Mouse (Mus musculus): ENCODE data around the gene Rad50. TPM values are rescaled to one million over a fixed set of nuclear protein-coding genes. Genes with fewer than 3 reads are reported as not detected.

Rad50 gene
- total RNA-seq, 2 experiments from 2014 or later, result 8.3 to 12.0 TPM

DNA sequence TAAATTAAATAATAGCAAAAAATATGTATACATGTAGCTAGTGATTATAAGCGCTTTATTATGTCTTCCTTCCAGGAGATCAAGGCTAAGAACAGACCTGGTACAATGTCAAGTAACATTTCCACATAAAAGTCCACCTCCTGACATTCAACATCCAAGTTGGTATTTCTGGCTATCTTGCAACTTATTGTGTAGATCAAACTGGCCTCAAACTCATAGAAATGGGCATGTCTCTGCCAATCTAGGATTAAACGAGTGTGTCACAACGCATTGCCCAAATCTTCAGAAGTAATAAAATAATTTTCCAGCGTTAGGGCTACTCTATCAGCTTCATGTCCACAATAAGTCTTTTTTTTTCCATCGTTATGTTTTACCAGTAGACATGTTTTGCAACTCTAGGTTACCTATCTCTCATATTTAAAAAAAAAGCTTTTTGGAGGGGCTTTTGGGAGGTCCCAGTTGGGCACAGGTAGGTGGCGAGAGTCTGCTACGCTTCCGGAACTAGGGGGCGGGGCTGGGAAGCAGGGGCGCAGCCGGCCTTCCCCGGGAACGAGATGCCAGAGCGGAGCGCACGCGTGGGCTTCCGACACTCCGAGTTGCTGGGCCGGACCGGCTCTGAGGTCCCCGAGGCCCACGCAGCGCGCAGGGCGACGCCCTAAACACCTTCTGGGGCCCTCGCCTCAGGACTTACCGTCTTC lies 734 bp downstream of the Rad50 start:
- DNase-seq (ENCODE audit: low spot score in 2 of 2), result peak; percentile 46 to 51

DNA sequence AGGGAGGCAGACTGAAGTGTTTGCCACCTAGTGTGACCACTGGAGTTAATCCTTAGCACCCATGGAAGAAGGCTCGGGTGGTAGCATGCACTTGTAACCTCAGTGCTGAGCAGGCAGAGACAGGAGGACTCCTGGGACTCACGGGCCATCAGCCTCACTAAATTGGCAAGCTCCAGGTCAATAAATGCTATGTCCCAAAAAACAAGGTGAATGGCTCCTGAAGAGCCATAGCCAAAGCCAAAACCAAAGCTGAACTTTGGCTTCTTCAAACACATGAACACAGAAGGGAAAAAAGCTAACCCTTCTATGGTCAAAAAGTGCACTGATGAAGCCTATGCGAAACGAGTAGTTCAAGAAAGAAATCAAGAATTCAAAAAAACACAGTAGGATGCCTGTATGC lies 7.8 kb downstream of the Rad50 start:
- DNase-seq (ENCODE audit: low spot score in 2 of 2), result no peak

DNA sequence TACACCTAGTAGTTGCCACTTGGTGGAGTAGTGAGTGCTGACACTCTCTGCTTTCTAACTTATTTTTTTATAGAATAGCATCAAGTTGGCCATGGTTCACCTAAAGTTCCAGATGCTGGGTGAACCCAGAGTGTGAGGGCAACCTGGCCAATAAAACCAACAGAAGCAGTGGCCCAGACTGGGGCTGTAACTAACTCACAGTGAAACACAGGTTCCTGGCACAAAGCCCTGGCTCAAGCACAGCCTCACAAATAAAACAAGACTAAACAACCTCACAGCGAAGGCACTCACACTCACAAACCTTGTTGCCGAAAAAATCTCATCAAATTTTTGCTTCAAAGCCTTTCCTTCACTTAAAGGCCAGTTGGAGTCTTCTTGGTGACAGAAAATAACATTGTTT lies 8.6 kb downstream of the Rad50 start:
- DNase-seq (ENCODE audit: low spot score in 2 of 2), result no peak

DNA sequence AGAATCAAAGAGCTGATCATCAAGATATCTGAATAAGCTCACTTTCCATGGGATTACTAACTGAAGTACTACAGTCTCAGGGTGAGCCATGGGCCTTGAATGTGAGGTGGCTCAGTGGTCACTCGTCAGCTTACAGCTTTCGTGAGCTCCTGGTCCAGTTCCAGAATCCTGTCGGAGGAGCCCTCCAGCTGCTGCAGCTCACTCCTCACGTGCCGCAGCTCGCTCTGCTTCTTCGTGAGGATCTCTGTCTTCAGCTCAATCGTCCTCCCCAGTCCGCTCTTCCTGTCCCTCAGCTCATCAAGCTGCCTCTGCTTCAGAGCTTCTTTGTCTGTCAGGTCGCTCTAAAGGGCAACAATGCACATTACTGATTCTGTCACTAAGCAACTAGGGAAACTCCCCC lies 15.1 kb downstream of the Rad50 start:
- no peak for DNase-seq (ENCODE audit: low spot score in 2 of 2)

DNA sequence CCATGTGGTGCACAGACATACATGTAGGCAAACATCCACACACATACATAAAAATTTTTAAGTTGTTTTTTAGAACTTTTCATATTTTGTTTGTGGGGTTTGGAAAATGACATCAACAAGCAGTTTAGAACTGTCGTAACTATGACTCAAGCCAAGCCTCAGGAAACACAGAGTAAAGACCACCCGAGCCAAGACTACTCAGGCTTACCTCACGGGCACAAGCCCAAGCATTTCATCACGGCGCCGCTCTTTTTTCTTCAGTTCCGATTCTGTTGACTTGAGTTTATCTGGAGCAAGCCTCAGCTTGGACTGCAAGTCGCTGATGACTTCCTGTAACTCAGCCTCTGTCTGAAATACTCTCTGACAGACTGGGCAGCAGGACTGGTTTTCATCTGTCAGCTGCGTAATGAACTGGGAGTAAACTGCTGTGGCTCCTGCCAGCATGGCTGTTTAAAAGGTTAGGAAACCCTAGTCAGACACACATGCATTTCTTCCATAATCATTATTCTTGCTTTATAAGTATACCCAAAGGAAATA lies 24.1 kb downstream of the Rad50 start:
- DNase-seq (ENCODE audit: low spot score in 2 of 2), result no peak

DNA sequence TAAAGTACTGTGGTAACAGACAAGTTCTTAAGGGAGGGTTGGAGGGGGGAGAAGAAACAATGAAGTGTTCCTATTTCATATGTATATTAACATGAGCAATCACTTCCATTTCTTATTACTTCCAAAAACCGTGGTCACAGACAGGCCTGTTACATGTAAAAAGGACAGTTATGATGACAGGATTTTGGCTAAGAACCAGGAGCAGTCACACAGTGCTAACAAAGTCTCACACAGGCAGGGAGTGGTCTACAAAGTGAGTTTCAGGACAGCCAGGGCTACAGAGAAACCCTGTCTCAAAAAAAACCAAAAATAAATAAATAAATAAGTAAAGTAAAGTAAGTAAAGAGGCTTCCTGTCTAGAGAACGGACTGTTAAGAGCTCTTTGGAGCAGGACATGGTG lies 24.9 kb downstream of the Rad50 start:
- no peak for DNase-seq (ENCODE audit: low spot score in 2 of 2)

DNA sequence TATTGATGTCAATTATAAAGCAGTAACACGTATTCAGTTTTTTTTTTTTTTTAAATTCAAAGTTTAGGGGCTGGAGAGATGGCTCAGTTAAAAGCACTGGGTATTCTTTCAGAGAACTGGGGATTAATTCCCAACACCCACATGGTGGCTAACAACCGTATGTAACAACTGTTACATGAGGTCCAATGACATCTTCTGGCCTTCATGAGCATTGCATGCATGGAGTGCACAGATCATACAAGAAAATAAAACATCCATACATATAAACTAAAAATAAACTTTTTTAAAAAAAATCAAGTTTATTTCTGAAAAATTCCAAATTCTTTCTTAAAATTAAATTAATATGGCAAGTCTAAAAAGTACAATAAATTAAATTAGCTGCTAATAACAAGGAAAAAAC lies 25.4 kb downstream of the Rad50 start:
- DNase-seq (ENCODE audit: low spot score in 2 of 2), result no peak

DNA sequence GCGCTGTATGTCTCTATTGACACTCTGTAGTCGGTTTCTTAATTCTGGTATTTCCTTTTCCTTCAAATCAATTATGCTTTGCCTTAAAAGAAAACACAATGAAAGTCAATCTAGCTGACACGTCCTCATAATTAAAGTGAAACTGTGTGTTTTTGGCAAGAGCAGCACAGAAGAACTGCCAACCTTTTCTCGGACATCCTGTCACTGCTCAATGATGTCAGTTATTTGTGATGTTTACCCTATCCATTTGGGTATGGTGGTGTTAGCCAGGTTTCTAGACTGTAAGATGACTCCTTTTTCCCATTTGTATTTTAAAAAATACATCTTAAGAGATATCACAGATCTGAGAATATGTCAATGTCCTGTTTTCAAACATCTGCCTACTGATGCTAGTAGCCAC lies 27.0 kb downstream of the Rad50 start:
- DNase-seq (ENCODE audit: low spot score in 2 of 2), result no peak

DNA sequence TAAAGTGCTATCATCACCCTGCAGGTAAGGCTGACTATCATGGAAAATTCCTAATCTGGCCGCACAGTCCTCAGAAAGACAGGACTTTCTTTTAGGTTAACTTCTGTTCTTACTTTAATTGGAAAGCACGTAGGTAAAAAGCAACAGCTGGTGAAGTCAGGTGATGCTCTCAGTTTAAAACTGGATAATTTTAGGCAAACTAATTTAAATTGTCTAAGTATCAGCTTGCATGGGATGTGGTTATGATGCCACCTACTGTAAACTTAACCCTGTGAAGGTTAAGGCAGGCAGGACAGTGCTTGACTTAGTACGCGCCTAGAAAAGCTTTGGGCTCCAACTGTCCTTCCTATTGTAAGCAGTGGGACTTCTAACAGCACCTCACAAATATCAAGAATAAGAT lies 35.7 kb downstream of the Rad50 start:
- DNase-seq (ENCODE audit: low spot score in 2 of 2), result no peak

DNA sequence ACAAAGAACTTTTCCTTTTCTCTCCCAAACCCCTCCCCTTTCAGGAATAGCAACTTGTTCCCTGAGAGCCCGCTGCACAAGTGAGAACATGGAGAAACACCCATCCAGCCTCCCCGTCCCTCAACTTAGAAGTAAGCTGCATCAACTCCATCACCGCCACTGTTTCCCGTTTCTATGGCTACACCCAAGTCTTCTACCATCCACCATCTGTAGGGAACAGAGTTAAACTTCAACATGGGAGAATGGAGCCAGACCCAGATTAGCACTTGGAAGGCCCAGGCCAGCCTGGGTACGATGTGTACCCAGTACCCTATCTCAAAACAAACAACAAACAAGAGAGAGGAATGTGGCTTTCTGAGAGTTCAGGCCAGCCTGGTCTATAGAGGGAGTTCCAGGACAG lies 43.0 kb downstream of the Rad50 start:
- no peak for DNase-seq (ENCODE audit: low spot score in 2 of 2)

DNA sequence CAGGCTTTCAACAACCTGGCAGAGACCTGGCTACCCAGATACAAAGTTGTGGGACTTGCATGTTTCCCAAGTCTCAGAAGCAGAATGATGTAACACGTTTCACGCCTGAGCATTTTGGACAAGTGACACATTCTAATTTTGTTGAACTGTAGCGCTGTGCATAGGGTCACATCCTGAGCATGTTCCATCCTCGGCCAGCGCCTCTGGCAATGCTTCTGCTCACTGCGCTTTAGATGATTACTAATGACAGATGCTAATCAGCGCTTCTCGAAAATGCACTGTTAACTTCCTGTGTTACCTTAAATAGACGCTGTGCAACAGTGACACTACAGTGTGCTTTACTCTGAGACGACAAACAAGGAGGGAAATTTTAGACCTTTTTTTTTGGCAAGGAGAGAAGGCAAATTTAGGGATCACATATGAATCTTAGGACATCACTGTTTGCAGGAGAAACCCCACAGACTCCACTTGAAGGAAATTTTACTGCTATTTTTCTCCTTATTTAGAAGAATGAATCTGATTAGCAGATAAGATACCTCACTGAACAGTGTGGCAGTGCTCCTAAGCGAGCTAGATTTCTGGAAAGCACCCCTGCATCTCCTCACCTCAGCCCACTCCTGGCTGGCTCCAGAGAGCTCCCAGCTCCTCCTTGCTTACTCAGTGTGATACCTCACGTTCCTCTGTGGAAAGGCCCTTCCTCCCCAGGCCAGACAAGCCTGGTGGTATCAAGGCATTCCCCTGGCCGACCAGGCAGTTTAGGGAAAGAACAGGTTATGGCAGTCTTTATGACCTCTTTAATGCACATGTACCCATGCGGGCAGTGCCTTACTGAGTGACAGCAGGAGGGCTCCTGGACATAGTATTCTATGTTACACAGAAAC lies 44.1 kb downstream of the Rad50 start:
- DNase-seq (ENCODE audit: low spot score in 2 of 2), result no peak

DNA sequence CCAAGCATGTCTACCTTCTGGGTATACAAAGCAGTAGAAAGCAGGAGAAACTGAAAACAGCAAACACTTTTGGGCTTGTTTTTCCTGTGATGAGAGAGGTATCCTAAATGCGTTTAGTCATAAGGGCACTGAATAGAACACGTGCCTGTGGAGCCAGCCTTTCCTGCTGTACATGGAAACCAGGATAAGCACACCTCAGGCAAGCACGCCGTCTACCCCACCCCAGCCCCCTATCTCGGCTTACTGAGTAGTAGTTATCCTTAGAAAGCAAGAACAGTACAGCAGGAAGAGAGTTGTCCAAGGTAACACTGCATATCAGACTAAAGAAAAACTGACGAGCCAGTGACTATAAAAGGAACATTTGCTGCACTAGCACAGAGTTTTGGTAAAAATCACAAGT lies 49.3 kb downstream of the Rad50 start:
- no peak for DNase-seq (ENCODE audit: low spot score in 2 of 2)

DNA sequence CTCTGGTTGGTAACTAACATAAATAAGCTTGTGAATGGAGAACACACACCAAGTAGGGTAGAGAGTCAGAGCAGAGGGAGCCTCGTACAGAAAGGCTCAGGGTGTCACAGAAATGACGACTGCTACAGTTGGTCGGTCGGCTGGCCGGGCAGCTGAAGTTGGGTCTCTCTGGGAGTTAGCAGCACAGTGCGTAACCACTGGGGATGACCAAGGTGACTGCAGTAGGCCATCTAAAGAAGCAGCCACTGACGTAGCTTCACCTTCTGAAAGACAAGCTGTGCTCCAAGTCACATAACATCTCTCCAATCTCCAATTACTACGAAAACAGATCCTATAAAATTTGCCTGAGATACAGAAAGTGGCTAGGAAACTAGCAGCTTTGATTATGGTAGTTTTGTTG lies 49.7 kb downstream of the Rad50 start:
- no peak for DNase-seq (ENCODE audit: low spot score in 2 of 2)

DNA sequence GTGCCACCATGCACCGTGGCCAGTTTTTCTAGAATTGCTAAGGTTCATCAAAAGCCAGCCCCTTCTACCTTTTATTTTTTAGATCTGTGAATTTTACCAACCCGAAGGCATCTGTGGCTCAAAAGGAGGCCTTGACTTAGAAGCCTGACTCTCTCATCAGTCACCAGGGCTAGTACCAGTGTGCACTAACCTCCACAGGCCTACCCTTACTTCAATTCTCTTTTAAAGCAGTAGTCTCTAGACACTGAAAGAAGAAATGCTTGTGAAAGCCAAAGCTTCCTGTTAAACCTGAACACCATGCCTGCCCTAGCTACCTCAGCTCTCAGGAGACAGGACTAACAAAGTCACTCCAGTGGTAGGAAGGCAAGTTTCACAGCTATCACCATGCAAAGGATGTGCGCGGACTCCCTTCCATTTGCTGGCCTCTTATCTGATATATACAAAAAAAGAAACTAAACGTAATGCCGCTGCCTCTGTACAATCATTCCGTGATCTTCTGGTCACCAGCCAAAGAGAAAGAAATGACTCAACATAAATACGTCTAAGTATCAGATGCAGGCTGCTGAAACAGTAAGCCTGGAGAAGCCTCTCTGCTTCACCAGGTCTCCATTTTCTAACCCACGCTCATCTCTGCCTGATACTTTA lies 50.4 kb downstream of the Rad50 start:
- no peak for DNase-seq (ENCODE audit: low spot score in 2 of 2)

DNA sequence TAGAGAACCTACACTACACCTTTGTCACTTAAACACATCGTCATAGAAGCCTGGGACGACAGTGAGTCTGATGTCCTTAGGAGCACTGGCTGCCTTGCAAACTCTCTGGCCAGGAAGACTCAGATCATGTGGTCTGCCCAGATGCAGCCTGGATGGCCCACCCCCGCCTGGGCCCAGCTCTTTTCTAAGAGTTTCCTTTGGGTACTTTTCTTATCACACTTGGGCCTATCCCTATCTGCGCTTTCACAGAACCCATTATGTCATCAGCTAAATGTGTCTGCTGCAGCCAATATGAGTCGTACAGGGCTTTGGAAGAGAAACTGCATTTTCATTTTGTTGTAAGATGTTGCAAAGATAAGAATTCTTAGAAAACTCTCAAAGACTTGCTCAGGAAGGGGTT lies 52.1 kb downstream of the Rad50 start:
- DNase-seq (ENCODE audit: low spot score in 2 of 2), result no peak

DNA sequence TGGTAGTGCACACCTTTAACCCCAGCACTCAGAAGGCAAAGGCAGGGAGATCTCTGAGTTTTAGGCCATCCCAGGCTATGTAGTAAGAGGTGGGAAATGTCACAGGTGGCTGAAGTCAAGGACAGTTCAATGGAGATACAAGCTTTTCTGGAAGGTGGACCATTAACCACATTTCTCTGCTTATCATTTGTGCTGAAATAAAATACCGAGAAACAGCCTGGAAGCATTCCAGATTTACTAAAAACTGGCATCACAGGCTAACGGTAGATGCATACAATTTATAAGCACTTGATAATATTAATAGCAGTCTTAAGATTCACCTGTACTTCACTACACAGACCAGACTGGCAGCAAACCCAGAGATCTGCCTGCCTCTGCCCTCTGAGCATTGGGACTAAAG lies 54.7 kb downstream of the Rad50 start:
- no peak for DNase-seq (ENCODE audit: low spot score in 2 of 2)

DNA sequence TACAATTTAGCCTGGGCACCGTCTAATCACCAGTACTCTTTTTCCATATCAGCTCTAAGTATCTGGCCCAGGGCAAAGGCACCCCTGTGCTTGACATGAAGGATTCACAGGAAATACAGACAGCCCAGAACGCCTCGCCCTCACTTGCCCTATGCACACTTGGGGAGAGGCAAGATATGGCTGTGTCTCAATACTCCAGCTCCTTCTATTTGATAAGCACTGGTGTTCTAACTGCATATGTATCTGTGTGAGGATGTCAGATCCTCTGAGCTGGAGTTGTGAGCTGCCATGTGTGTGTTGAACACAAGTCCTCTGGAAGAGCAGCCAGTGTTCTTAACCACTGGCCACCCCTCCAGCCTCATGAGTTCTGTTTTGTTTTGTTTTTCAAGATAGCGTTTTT lies 55.7 kb downstream of the Rad50 start:
- DNase-seq (ENCODE audit: low spot score in 2 of 2), result no peak

DNA sequence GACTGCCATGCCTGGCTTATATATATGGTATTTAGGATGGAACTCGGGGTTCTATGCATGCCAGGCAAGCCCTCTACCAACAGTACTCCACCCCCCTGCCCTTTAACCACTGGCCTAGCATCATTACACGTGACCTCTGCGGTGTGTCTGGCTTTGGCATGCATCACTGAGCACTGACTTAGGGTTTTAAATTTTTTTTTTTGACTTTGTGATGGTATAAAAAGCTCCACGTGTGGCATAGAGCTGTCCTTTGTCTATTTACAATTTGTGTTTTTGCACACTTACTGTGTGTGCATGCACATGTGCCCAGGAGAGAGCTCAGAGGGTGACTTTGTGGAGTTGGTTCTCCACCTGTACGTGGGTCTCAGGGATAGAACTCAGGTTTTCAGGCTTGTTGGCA lies 63.1 kb downstream of the Rad50 start:
- no peak for DNase-seq (ENCODE audit: low spot score in 2 of 2)

DNA sequence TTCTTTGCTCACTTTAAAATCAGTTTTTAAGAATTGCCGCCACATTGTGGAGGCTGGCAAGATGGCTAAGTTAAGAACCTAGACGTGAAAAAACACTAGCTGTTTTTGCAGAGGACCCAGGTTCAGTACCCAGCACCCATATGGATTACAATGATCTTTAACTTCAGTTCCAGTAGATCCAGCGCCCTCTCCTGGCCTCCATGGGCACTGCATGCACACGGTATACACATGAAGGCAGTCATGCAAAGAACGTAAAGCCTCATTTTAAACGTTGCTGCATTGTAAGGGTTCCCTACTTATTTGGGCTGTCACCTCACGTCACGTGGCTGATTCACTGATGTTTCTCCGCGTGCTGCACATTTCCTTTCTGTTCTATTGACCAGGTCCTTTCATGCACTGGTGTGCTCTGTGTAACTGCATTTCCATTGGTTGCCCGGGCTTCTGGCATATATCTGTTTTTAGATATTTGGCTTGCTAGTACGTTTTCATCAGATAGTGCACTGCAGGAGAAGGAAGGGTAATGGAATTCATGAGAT lies 64.3 kb downstream of the Rad50 start:
- DNase-seq (ENCODE audit: low spot score in 2 of 2), result no peak

DNA sequence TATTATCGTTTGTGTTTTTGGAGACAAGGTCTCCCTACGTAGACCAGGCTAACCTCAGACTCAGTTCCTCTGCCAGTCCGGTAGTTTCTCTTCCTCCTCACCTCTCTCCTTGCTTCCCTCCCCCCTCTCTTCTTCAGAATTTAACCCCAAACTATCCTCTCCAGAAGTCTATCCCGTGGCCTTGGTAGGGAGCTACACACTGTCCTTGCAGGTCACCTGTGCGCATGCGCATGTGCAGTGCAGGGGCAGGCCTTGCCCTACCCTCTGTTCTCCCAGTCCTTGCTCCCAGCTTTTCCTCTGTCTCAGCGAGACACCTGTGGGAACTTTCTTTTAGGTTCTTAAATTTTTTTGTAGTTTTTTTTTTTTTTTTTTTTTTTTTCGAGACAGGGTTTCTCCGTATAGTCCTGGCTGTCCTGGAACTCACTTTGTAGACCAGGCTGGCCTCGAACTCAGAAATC lies 69.3 kb downstream of the Rad50 start:
- DNase-seq (ENCODE audit: low spot score in 2 of 2), result no peak

DNA sequence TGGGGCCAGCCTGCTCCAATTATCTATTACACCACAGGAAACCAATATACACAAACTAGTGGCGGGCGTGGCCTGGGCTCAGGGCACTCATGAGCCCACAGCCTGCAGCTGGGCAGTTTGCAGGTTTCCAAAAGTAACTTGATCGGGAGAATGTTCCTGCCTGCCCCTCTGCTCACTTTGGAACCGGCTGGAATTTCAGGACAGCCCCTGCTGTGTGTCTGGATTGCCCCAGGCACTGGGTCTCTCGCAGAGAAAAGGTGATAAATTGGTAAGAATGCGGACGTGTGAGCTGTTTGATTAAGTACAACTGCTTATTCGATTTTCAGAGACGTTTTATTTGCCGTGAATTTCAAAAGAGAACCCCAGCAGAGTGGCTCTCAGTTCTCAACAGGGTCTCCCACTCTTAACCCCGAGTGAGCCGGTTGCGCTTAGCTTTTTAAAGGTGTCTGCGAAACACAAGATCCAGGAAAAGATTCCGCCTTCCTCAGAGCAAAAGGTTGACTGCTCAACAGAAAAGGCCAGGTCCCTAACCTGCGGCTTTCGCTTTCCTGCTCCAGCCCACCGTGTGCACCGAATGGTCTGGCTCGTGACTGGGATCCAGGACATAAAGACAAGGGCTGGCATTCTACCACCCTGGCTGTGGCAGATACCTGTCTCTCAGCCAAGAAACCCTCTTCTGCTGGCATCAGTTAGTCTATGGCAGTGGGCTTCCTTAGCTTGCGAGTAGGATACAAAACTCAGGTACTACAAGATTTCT lies 69.9 kb downstream of the Rad50 start:
- no peak for DNase-seq (ENCODE audit: low spot score in 2 of 2)

Measured in adrenal gland, adult 18-20 months (tissue).